Mouse (Mus musculus): ENCODE measurements around the gene Sparc.

DNA sequence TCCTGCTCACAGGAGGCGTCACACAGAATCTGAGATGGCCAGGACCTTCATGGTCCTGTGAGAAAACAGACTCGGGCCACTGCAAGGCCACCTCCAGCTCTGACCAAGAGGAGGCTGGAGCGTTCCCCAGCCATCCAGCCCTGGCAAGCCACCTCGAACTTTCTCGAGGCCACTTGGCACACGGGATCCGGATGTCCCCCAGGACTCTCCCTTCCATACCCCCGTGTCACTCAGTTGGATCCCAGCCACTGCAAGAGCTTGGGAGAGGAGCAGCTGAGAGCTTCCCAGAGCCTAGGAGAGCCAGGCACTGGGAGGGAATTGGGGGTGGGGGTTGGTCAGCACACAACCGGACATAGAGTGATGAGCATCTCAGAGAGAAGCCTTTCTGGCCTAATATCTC, 25.5 kb downstream of the Sparc start:
- TF ChIP-seq POLR2A (IDR thresholded peaks at IDR 0.05; ENCODE audit: borderline replicate concordance, low read depth, low read length) (no peak), CTCF (IDR thresholded peaks at IDR 0.05; ENCODE audit: low read depth, low read length) (no peak)

Data from bone marrow macrophage, adult 2 months (primary cell).